Comparison of ENCODE assay signal across 8 mouse cellular contexts in genomic region chr16:91727433-91727832, GRCm38 (mm10). TPM values are rescaled to one million over a fixed set of nuclear protein-coding genes. Genes with fewer than 3 reads are reported as not detected.
DNase-seq lines count a peak whose midpoint lies in the region; ATAC-seq and TF ChIP-seq lines count a peak whose summit lies in the region.

No protein-coding gene starts in this region.

- H3K9ac ChIP-seq in forebrain, embryonic 11.5 days (ENCODE audit: low read length) = peak overlapping the region; percentile 68; the same call in 1 of the 2 replicates
- H3K9ac ChIP-seq in liver, embryonic 13.5 days = peak overlapping the region; percentile 81
- peak overlapping the region; percentile 57; the same call in 1 of the 2 replicates for H3K9ac ChIP-seq in neural tube, embryonic 12.5 days

- peaks cover 2% of the 10 kb centered on the region; the same call in 1 of the 2 replicates for H3K4me1 ChIP-seq in testis, adult 2 months (ENCODE audit: control insufficient read depth, insufficient read depth, low read length)
- H3K4me1 ChIP-seq in forebrain, embryonic 11.5 days (replicated peaks; ENCODE audit: control insufficient read depth, insufficient read depth, low read length) = peaks cover 6% of the 10 kb centered on the region; the same call in 1 of the 2 replicates
- peaks cover 42% of the 10 kb centered on the region for H3K4me1 ChIP-seq in liver, embryonic 13.5 days (replicated peaks)
- peaks cover 22% of the 10 kb centered on the region for H3K4me1 ChIP-seq in neural tube, embryonic 12.5 days

- H3K9me3 ChIP-seq in forebrain, embryonic 11.5 days (ENCODE audit: control insufficient read depth, low read length) = no peaks in the 10 kb centered on the region
- H3K9me3 ChIP-seq in liver, embryonic 13.5 days (replicated peaks) = no peaks in the 10 kb centered on the region
- H3K9me3 ChIP-seq in neural tube, embryonic 12.5 days = no peaks in the 10 kb centered on the region

- TF ChIP-seq POLR2A in testis, adult 2 months (IDR thresholded peaks at IDR 0.05; ENCODE audit: control insufficient read depth, low read depth, low read length) = no peak

- intact Hi-C loops in gastrocnemius, postnatal 14 days (cut with DNase I; ENCODE audit: low total_unique reads) = no loop called here

- peak overlapping the region; percentile 81 for H3K4me2 ChIP-seq in forebrain, embryonic 11.5 days (ENCODE audit: low read depth, low read length, severe bottlenecking)
- peak overlapping the region; percentile 99 for H3K4me2 ChIP-seq in liver, embryonic 13.5 days
- peak overlapping the region; percentile 70 for H3K4me2 ChIP-seq in neural tube, embryonic 12.5 days (replicated peaks)

- no peaks in the 10 kb centered on the region for H3K36me3 ChIP-seq in testis, adult 2 months (ENCODE audit: control insufficient read depth, insufficient read depth, low read length)
- no peaks in the 10 kb centered on the region for H3K36me3 ChIP-seq in forebrain, embryonic 11.5 days (ENCODE audit: control insufficient read depth, insufficient read depth, low read length)
- peaks cover 5% of the 10 kb centered on the region; the same call in 1 of the 2 replicates for H3K36me3 ChIP-seq in liver, embryonic 13.5 days
- peaks cover 4% of the 10 kb centered on the region; the same call in 1 of the 2 replicates for H3K36me3 ChIP-seq in neural tube, embryonic 12.5 days

- WGBS in forebrain, embryonic 11.5 days = 90% methylated on average over 15 of the region's 15 CpGs
- 82% methylated on average over 15 of the region's 15 CpGs for WGBS in liver, embryonic 13.5 days (ENCODE audit: insufficient replicate concordance)
- 86% methylated on average over 15 of the region's 15 CpGs for WGBS in neural tube, embryonic 12.5 days

- H3K4me3 ChIP-seq in testis, adult 2 months (ENCODE audit: control insufficient read depth, low read depth, low read length) = peak overlapping the region; percentile 41
- H3K4me3 ChIP-seq in forebrain, embryonic 11.5 days (ENCODE audit: low read depth, low read length) = peak overlapping the region; percentile 94
- H3K4me3 ChIP-seq in liver, embryonic 13.5 days (replicated peaks) = peak overlapping the region; percentile 78
- H3K4me3 ChIP-seq in neural tube, embryonic 12.5 days = peak overlapping the region; percentile 86; the same call in 1 of the 2 replicates

- H3K27me3 ChIP-seq in testis, adult 2 months (ENCODE audit: control insufficient read depth, insufficient read depth, low read length) = no peaks in the 10 kb centered on the region
- no peaks in the 10 kb centered on the region for H3K27me3 ChIP-seq in forebrain, embryonic 11.5 days (ENCODE audit: control insufficient read depth, insufficient read depth, low read length)
- peaks cover 33% of the 10 kb centered on the region for H3K27me3 ChIP-seq in liver, embryonic 13.5 days
- H3K27me3 ChIP-seq in neural tube, embryonic 12.5 days (replicated peaks) = no peaks in the 10 kb centered on the region

- DNase-seq in testis, postnatal 10 days (ENCODE audit: low spot score) = no peak
- no peak for DNase-seq in forebrain, embryonic 11.5 days (ENCODE audit: low spot score)
- DNase-seq in liver, embryonic 13.5 days = no peak
- DNase-seq in gastrocnemius, postnatal 14 days = no peak
- DNase-seq in urinary bladder, postnatal 10 days (ENCODE audit: low spot score) = no peak
- DNase-seq in left cerebral cortex, adult 8-10 months (ENCODE audit: low spot score in 2 of 2) = no peak

- no peak for TF ChIP-seq CTCF in testis, adult 2 months (IDR thresholded peaks at IDR 0.05; ENCODE audit: control insufficient read depth, insufficient read depth, insufficient replicate concordance, low read depth, low read length)

- no peak for ATAC-seq in forebrain, embryonic 11.5 days (replicated peaks; ENCODE audit: low FRiP score)
- no peak for ATAC-seq in liver, embryonic 13.5 days (ENCODE audit: low read depth)
- no peak for ATAC-seq in neural tube, embryonic 12.5 days (ENCODE audit: low FRiP score, low read depth)

- H3K27ac ChIP-seq in testis, adult 2 months (ENCODE audit: control insufficient read depth, insufficient read depth, low read depth, low read length) = no peak overlapping the region
- no peak overlapping the region for H3K27ac ChIP-seq in forebrain, embryonic 11.5 days (ENCODE audit: low read depth, low read length)
- peak overlapping the region; percentile 80 for H3K27ac ChIP-seq in liver, embryonic 13.5 days
- H3K27ac ChIP-seq in neural tube, embryonic 12.5 days = no peak overlapping the region

RNA-seq across cellular contexts. Expression of gene Cryzl1, which starts 1.3 kb away (rescaled TPM):
- polyA plus RNA-seq in testis, adult 2 months (2012; rRNA removed) = 21.9 and 27.0 TPM in 2 replicates
- 73.6 and 83.6 TPM in 2 replicates for polyA plus RNA-seq in forebrain, embryonic 11.5 days (2014; fragmentation: Nextera tagmentation; extraction: Ambion mirVana)
- 39.6 and 40.0 TPM in 2 replicates for polyA plus RNA-seq in liver, embryonic 13.5 days (2015; fragmentation: Nextera tagmentation; extraction: Ambion mirVana)
- 70.0 and 80.7 TPM in 2 replicates for polyA plus RNA-seq in neural tube, embryonic 12.5 days (2016; fragmentation: Nextera tagmentation; extraction: Ambion mirVana)
- 10 to 100 TPM; 13.3 to 13.8 TPM for total RNA-seq in gastrocnemius, postnatal 14 days (2021)
- 100 to 1,000 TPM; 104 to 116 (median 112) TPM for total RNA-seq in left cerebral cortex, adult 8-10 months (2022)

RNA-seq across cellular contexts. Expression of gene Itsn1, which starts 1.6 kb away (rescaled TPM):
- 30.5 and 31.7 TPM in 2 replicates for polyA plus RNA-seq in testis, adult 2 months (2012; rRNA removed)
- 55.2 and 60.2 TPM in 2 replicates for polyA plus RNA-seq in forebrain, embryonic 11.5 days (2014; fragmentation: Nextera tagmentation; extraction: Ambion mirVana)
- polyA plus RNA-seq in liver, embryonic 13.5 days (2015; fragmentation: Nextera tagmentation; extraction: Ambion mirVana) = 48.3 and 58.2 TPM in 2 replicates
- 74.4 and 75.3 TPM in 2 replicates for polyA plus RNA-seq in neural tube, embryonic 12.5 days (2016; fragmentation: Nextera tagmentation; extraction: Ambion mirVana)
- total RNA-seq in gastrocnemius, postnatal 14 days (2021) = 10 to 100 TPM; 45.6 to 52.0 TPM
- 100 to 1,000 TPM; 116 to 158 (median 148) TPM for total RNA-seq in left cerebral cortex, adult 8-10 months (2022)

RNA-seq across cellular contexts. Expression of gene Donson, which starts 38.9 kb away (rescaled TPM):
- 45.4 and 45.8 TPM in 2 replicates for polyA plus RNA-seq in testis, adult 2 months (2012; rRNA removed)
- polyA plus RNA-seq in forebrain, embryonic 11.5 days (2014; fragmentation: Nextera tagmentation; extraction: Ambion mirVana) = 42.1 and 42.7 TPM in 2 replicates
- polyA plus RNA-seq in liver, embryonic 13.5 days (2015; fragmentation: Nextera tagmentation; extraction: Ambion mirVana) = 33.9 and 36.7 TPM in 2 replicates
- polyA plus RNA-seq in neural tube, embryonic 12.5 days (2016; fragmentation: Nextera tagmentation; extraction: Ambion mirVana) = 26.1 and 30.5 TPM in 2 replicates
- 1 to 10 TPM; 1.6 to 1.8 TPM for total RNA-seq in gastrocnemius, postnatal 14 days (2021)
- 10 to 100 TPM; 17.7 to 27.2 (median 21.5) TPM for total RNA-seq in left cerebral cortex, adult 8-10 months (2022)

Comparison
In these comparisons a context has a peak if more than half of its experiments do, and no peak if none do; other contexts are left out.
1. H3K4me3 ChIP-seq: peak in every context shown above with its lines; median percentile 94 in forebrain, embryonic 11.5 days; 86 in neural tube, embryonic 12.5 days; 78 in liver, embryonic 13.5 days; 41 in testis, adult 2 months.